Mouse (Mus musculus) limb, embryonic 14.5 days (tissue): ENCODE measurements around the gene Gramd4. TPM values are rescaled to one million over a fixed set of nuclear protein-coding genes. Genes with fewer than 3 reads are reported as not detected.

ENCODE experiments used
- ATAC-seq: fragments of 200-750 bp; cut with Nextera tagmentation; 2 replicates; pipeline ENCODE4 v1.8.0; 2017; ENCODE audit warnings: low read depth, moderate number of reproducible peaks, moderate TSS enrichment; ENCODE audit not compliant: low FRiP score
- DNase-seq: peaks from one replicate; pipeline ENCODE4 v3.0.0-alpha.2; 2015; ENCODE audit warnings: low spot score
- H3K27ac ChIP-seq: fragments of 300-500 bp; sonication (generic); replicated peaks from 2 replicates; pipeline ENCODE4 v1.5.1; 2014; ENCODE audit warnings: low read depth, mild to moderate bottlenecking, low read length, moderate library complexity, mixed read lengths
- H3K27me3 ChIP-seq: fragments of 300-500 bp; sonication (generic); 2 replicates; pipeline ENCODE4 v1.6.1; 2014; ENCODE audit warnings: low read length, mixed read lengths; ENCODE audit not compliant: control insufficient read depth, insufficient read depth
- H3K36me3 ChIP-seq: fragments of 300-500 bp; sonication (generic); 2 replicates; pipeline ENCODE4 v1.6.1; 2014; ENCODE audit warnings: mild to moderate bottlenecking, low read length, moderate library complexity, mixed read lengths; ENCODE audit not compliant: control insufficient read depth, insufficient read depth
- H3K4me1 ChIP-seq: fragments of 300-500 bp; sonication (generic); 2 replicates; pipeline ENCODE4 v1.6.1; 2014; ENCODE audit warnings: antibody characterized with exemption, low read length, mixed read lengths; ENCODE audit not compliant: control insufficient read depth, insufficient read depth
- H3K4me2 ChIP-seq: fragments of 300-500 bp; sonication (generic); replicated peaks from 2 replicates; pipeline ENCODE4 v1.6.1; 2014; ENCODE audit warnings: low read depth, mild to moderate bottlenecking, low read length, moderate library complexity; ENCODE audit not compliant: severe bottlenecking
- H3K4me3 ChIP-seq: fragments of 300-500 bp; sonication (generic); replicated peaks from 2 replicates; pipeline ENCODE4 v1.5.1; 2014; ENCODE audit warnings: low read length
- H3K9ac ChIP-seq: fragments of 300-500 bp; sonication (generic); 2 replicates; pipeline ENCODE4 v1.6.1; 2014; ENCODE audit warnings: mild to moderate bottlenecking, low read depth, low read length, moderate library complexity; ENCODE audit not compliant: severe bottlenecking
- H3K9me3 ChIP-seq: fragments of 300-500 bp; sonication (generic); 2 replicates; pipeline ENCODE4 v1.6.1; 2016; ENCODE audit warnings: low read length; ENCODE audit not compliant: control insufficient read depth
- POLR2A ChIP-seq: fragments of 200-500 bp; IDR thresholded peaks from 2 replicates; pipeline ENCODE4 v1.8.0; 2012; ENCODE audit warnings: inconsistent platforms, mild to moderate bottlenecking, moderate library complexity, borderline replicate concordance; ENCODE audit not compliant: insufficient read depth, insufficient read length; ENCODE audit errors: extremely low read depth
- WGBS: fragments of 180-500 bp; shearing (Covaris S2); extraction: QIAGEN DNeasy Blood & Tissue Kit; methylation state at CpG from one replicate; pipeline ENCODE4 v1.1.7; 2014; 5-methylcytosine and 5-hydroxymethylcytosine counted together
- polyA plus RNA-seq, 2 experiments: library from polyadenylated mRNA; depleted of rRNA in 1 of 2; stranded (reverse) in 1 of 2; unstranded in 1 of 2; fragments of >200 nt; fragmentation: Nextera tagmentation in 1 of 2; extraction: Ambion mirVana in 1 of 2; gene quantifications; 2 replicates each; pipeline versions ENCODE4 v1.2.1 to v1.2.3; 2012 to 2014

Gene Gramd4
- polyA plus RNA-seq, 2 experiments: 12.3 to 23.5 TPM

DNA sequence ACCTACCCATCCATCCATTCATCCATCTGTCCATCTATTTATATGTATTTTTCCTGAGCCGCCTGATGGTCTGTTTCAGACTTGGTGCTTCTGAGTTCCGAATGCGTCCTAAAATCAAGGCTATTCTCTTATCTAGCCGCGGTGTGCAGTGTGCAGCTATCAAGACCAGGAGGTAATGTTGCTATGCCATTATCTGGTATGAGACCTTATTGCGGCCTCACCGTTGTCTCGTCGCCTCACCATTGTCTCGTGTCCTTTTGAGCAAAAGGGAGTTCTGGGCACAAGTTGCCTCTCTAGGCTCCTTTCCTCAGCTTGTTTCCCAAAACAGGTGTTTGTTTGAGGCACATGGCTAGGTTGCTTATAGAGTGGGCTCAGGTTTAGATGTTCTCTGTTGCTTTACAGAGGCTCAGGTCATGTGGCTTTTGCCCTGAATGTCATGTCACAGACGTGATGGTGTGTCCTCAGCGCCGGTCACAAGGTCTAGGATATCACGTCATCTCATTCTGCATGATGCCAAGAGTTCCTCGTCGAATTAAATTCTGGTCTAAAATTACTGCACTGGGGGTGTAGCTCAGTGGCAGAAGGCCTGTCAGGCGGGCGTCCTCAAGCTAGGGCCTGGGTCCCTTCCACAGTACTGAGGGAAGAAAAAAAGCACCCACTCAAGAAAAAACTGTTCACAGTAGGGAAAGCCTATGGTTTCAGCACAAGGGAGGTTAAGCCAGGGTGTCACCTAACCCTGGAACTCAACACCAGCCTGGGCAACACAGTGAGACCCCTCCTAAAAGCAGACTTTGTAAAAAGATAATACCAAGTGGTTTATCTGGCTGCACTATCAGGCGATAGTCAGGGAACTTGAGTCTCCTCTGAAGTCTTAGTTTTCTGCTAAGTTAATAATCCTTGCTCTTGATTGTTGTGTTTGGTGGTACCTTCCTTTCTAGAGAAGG lies 47.2 kb downstream of the Gramd4 start:
- Histone ChIP-seq H3K9me3 (no peaks in the 10 kb centered on the region), H3K27ac (no peak overlapping the region), H3K4me1 (no peaks in the 10 kb centered on the region), H3K4me3 (no peak overlapping the region), H3K36me3 (peaks cover 23% of the 10 kb centered on the region; the same call in 1 of the 2 replicates), H3K27me3 (no peaks in the 10 kb centered on the region), H3K9ac (no peak overlapping the region), H3K4me2 (no peak overlapping the region)
- ATAC-seq: no peak
- WGBS: 94% methylated on average over 19 of the region's 19 CpGs
- TF ChIP-seq POLR2A: no peak
- no peak for DNase-seq

DNA sequence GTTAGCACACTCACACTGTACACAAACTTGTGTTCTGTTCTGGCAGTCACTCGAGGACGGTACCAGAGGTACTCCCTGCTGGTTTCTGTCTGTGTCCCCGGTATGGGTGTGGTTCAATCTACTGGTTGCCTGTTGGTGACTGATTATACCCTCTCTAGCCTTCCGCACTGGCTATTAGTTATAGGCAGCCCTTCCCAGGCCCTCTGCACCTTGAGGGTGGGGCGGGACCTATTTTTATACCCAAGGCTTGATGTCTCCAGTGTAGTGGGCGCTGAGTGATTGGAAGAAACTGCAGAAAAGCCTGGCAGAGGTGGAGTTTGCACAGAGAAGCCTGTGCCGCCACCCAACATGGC lies 47.8 kb downstream of the Gramd4 start:
- H3K4me1 ChIP-seq: no peaks in the 10 kb centered on the region
- no peaks in the 10 kb centered on the region for H3K9me3 ChIP-seq
- H3K27ac ChIP-seq: no peak overlapping the region
- WGBS: 86% methylated on average over 7 of the region's 7 CpGs
- no peak overlapping the region for H3K4me3 ChIP-seq
- TF ChIP-seq POLR2A: no peak
- DNase-seq: no peak
- peaks cover 23% of the 10 kb centered on the region; the same call in 1 of the 2 replicates for H3K36me3 ChIP-seq
- no peak overlapping the region for H3K4me2 ChIP-seq
- ATAC-seq: no peak
- H3K9ac ChIP-seq: no peak overlapping the region
- H3K27me3 ChIP-seq: no peaks in the 10 kb centered on the region

GRCm38 (mm10) chr15:86105751-86106150 lies 48.3 kb downstream of the Gramd4 start:
- Histone ChIP-seq H3K9me3 (no peaks in the 10 kb centered on the region), H3K4me1 (no peaks in the 10 kb centered on the region), H3K4me2 (no peak overlapping the region), H3K36me3 (peaks cover 23% of the 10 kb centered on the region; the same call in 1 of the 2 replicates), H3K9ac (no peak overlapping the region), H3K27me3 (no peaks in the 10 kb centered on the region), H3K4me3 (no peak overlapping the region), H3K27ac (no peak overlapping the region)
- ATAC-seq: no peak
- 82% methylated on average over 5 of the region's 6 CpGs for WGBS
- DNase-seq: no peak
- TF ChIP-seq POLR2A: no peak

DNA sequence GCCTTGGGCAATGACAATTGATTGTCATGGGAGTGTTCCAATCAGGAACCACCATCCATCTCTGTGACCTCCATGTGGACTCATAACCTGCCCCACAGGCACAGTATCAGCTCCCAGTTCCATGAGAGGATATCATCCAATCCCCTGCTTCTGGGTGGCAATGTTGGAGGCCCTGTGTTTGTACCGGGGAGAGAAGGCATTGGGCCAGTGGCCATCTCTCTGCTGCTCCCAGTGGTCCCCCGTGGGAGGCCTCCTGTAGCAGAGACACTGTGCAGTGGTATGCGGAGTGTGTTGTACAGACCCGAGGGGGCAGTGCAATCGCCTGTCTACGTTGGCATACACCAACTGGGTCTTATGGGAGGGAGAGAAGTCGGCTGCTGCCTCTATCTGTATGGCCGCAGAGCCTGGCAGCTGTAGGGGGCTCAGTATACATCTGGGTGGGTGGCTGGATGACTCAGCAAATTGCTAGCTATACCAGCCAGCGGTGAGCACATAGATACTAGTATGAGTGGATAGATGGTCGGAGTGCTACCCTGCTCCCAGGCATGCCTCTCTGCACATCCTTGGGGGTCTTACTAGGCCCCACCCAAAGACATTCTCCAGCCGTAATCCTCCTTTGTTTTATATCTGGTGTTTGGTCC lies 50.5 kb downstream of the Gramd4 start:
- H3K27me3 ChIP-seq: no peaks in the 10 kb centered on the region
- no peak overlapping the region for H3K27ac ChIP-seq
- 0 out of 2 replicates have a peak, but pooled peaks cover 12% of the 10 kb centered on the region for H3K36me3 ChIP-seq
- DNase-seq (no peak), ATAC-seq (no peak)
- peaks cover 7% of the 10 kb centered on the region for H3K4me1 ChIP-seq
- no peak overlapping the region for H3K9ac ChIP-seq
- H3K9me3 ChIP-seq: no peaks in the 10 kb centered on the region
- 84% methylated on average over 11 of the region's 11 CpGs for WGBS
- no peak overlapping the region for H3K4me2 ChIP-seq
- no peak overlapping the region for H3K4me3 ChIP-seq
- no peak for TF ChIP-seq POLR2A

DNA sequence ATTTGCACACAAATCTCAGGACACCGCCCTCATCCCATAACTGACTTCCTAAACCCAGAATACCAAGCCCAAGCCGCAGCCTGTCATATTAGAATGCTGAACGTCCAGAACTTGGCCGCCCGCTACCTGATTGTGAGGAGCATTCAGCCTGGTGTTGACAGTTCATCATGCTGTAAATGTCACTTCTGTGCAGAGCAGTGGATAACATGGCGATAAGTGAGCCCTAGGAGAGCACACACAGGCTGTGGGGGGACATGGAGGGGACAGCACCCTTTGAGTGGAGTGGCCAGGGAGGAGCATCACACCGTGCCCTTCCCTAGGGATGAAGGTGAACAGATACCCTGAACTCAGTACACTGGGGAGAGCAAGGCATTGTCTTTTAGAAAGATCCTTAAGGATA lies 51.8 kb downstream of the Gramd4 start:
- Histone ChIP-seq H3K27ac (no peak overlapping the region), H3K36me3 (0 out of 2 replicates have a peak, but pooled peaks cover 5% of the 10 kb centered on the region), H3K27me3 (no peaks in the 10 kb centered on the region), H3K9me3 (no peaks in the 10 kb centered on the region), H3K9ac (no peak overlapping the region), H3K4me3 (no peak overlapping the region), H3K4me2 (no peak overlapping the region), H3K4me1 (peaks cover 15% of the 10 kb centered on the region)
- no peak for ATAC-seq
- no peak for DNase-seq
- no peak for TF ChIP-seq POLR2A
- 81% methylated on average over 7 of the region's 7 CpGs for WGBS
